Mouse (Mus musculus): ENCODE measurements around the gene Bglap.

DNA sequence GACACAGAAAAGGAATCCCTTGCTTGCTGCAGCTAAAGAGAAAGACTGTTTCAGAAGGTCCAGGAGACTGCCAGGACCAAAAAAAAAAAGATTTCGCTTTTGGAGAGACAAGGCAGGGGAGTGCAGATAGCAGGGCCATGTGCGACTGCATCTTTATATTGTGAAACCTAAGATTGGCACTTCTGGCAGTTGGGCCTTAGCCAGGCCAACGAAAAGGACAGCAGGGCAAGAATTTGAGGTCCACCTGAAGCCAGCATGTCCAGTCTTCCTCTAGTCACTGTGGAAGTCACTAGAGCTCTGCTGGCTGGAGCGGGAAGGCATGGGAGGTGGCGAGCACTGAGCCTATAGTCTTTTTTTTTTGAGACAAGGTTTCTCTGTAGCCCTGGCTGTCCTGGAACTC lies 24.7 kb upstream of the Bglap start:
- TF ChIP-seq CTCF (IDR thresholded peaks at IDR 0.05; ENCODE audit: low read depth): no peak
- no peak for TF ChIP-seq EP300 (optimal IDR thresholded peaks at IDR 0.05)
